Mouse (Mus musculus): ENCODE measurements around the gene Invs. TPM values are rescaled to one million over a fixed set of nuclear protein-coding genes. Genes with fewer than 3 reads are reported as not detected.

Invs gene
- polyA plus RNA-seq, 1 experiment from 2014 or later = 7.2 TPM

- Histone ChIP-seq H3K9ac (ENCODE audit: low read length) (no peak overlapping the region), H3K4me3 (ENCODE audit: low read depth, low read length) (no peak overlapping the region), H3K9me3 (ENCODE audit: control insufficient read depth, low read length) (no peaks in the 10 kb centered on the region), H3K4me1 (ENCODE audit: control insufficient read depth, insufficient read depth, low read length) (no peaks in the 10 kb centered on the region), H3K4me2 (ENCODE audit: low read depth, severe bottlenecking) (no peak overlapping the region), H3K36me3 (ENCODE audit: control insufficient read depth, insufficient read depth, low read length) (no peaks in the 10 kb centered on the region), H3K27me3 (ENCODE audit: control insufficient read depth, insufficient read depth, low read length) (no peaks in the 10 kb centered on the region), H3K27ac (replicated peaks; ENCODE audit: low read depth, low read length) (no peak overlapping the region)
- DNase-seq (ENCODE audit: low spot score) (peak; percentile 34), ATAC-seq (ENCODE audit: insufficient number of reproducible peaks, low FRiP score, low TSS enrichment, low read depth) (no peak)
- WGBS = 56% methylated on average over 2 of the region's 2 CpGs
Measured at GRCm38 (mm10) chr4:48481287-48481686, 201.7 kb downstream of the Invs start.

Other genes with a start within 250 kb of the Invs start
- gene Nr4a3, start 234.6 kb upstream of the Invs start, polyA plus RNA-seq (2014; fragmentation: Nextera tagmentation; extraction: Ambion mirVana) = 0.17 and 0.28 TPM in 2 replicates
- 26.9 and 29.0 TPM in 2 replicates for gene Stx17, start 154.8 kb upstream of the Invs start, polyA plus RNA-seq (2014; fragmentation: Nextera tagmentation; extraction: Ambion mirVana)
- gene Erp44, start 202 bp upstream of the Invs start, polyA plus RNA-seq (2014; fragmentation: Nextera tagmentation; extraction: Ambion mirVana) = 64.4 and 65.4 TPM in 2 replicates
- gene Tex10, start 193.7 kb downstream of the Invs start, polyA plus RNA-seq (2014; fragmentation: Nextera tagmentation; extraction: Ambion mirVana) = 91.9 and 95.6 TPM in 2 replicates

Measured in limb, embryonic 11.5 days (tissue).